Mouse (Mus musculus) gonadal fat pad, adult 2 months (tissue): ENCODE measurements around the gene Jam3. TPM values are rescaled to one million over a fixed set of nuclear protein-coding genes. Genes with fewer than 3 reads are reported as not detected.
"Not testable (repeated sequence)": the region's sequence is repeated elsewhere in the genome, so short reads cannot be mapped to it uniquely, and the experiment has no call there.

Experiments
- DNase-seq: peaks from one replicate; pipeline ENCODE4 v3.0.0-alpha.2; 2012; ENCODE audit warnings: low read depth
- polyA plus RNA-seq: library from polyadenylated mRNA; depleted of rRNA; stranded (reverse); fragments of >200 nt; gene quantifications from 2 replicates; pipeline ENCODE4 v1.2.3, GENCODE M21; 2012

Gene Jam3
- polyA plus RNA-seq, 1 experiment: 16.2 TPM

DNA sequence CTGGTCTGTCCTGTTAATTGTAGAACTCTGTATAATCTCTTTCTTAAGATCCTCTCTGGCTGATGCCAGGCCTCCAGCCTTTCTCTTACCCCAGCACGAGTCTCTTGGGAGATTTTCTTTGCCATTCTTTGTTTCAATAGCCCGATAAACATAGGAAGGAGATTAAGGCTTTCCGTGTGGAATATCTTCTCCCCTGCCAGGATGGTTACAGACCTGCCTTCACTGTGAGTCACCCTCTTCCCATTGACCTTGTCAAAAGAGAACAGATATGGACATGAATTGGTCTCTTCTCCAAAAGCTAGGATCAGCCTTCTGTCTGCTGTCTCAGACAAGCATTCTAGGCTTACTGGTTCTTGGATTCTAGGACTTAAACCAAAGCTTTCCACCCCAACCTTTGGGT, 15.5 kb upstream of the Jam3 start:
- DNase-seq: no peak

- no peak for DNase-seq
Observed at GRCm38 (mm10) chr9:27166981-27167380, 11.8 kb upstream of the Jam3 start.

DNA sequence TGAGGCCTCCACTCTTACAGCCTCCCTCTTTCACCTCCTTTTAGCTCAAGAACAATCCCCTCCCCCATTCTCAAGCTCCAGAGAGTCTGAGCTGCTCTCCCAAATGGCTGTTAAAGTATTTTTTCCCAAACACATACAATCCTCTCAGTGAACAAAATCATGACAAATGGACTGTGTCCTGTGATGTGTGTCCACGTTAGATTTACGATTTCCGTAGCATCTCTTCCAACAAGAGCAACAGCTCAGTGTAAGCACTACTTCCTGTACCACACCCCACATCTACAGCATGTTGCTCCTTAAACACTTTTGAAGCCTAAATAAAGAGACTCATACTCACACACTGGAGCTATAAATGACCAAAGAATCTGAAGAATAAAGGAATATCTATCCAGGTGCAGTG, 10.4 kb upstream of the Jam3 start:
- DNase-seq: no peak

DNA sequence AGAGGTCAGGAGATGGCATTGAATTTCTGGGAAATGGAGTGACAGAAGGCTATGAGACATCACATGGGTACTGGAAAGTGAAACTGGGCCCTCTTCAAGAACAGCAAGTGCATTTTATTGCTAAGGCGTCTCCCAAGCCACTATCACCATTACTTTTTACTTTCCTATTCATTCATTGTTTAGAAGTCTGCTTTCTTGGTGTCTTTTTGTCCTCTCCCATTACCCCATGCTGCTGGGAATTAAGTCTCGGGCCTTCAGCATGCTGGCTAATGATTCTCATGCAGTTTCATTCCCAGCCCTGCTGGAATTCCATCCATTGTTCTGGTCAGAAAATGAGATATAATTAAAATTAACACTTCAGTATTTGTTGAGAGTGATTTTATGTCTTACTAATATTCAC, 9.7 kb upstream of the Jam3 start:
- no peak for DNase-seq

- not testable (repeated sequence) for DNase-seq
Observed at GRCm38 (mm10) chr9:27163661-27164060, 8.4 kb upstream of the Jam3 start.

- no peak for DNase-seq
Observed at GRCm38 (mm10) chr9:27153861-27154260, 1.4 kb downstream of the Jam3 start.

GRCm38 (mm10) chr9:27149836-27150235, 5.4 kb downstream of the Jam3 start:
- DNase-seq: no peak

GRCm38 (mm10) chr9:27148631-27149471, 6.4 kb downstream of the Jam3 start:
- no peak for DNase-seq

GRCm38 (mm10) chr9:27147946-27148345, 7.3 kb downstream of the Jam3 start:
- DNase-seq: no peak

DNA sequence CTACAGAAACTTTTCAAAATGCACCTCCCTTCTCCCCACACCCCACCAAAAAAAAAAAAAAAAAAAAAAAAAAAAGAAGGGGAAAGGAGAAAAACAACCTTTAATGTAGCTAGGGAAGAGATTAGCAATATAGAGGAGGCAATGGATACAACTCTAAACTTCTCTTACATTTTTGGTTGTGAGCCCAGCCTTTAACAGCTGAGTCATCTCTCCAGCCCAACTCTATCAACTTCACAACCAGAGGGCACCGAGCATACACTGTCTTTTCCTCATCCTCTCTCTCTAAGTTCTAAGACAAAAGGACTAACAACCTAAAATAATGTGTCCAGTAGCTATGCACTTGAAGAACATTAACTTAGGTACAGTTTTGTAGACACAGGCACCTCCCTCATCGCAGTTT, 8.4 kb downstream of the Jam3 start:
- no peak for DNase-seq

DNA sequence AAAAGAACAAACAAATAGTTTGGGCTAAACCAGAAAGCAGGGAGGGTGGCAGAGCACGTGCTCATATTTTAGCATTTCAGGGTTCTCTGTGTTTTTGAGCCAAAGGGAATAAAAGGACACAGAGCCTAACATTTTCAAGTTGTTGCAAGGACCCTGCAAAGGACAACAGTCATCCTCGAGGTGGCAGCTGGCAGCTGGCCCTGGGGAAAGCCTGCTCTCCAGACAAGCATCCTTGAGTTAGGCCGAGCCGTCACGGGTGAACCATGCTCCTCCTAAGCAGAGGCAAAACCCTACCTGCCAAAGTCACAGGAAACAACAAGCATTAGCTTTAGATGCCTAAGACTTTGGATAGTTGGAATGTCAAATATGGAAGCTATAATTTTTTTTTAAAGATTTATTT, 10.2 kb downstream of the Jam3 start:
- DNase-seq: no peak

GRCm38 (mm10) chr9:27144271-27144840, 10.9 kb downstream of the Jam3 start:
- no peak for DNase-seq

- DNase-seq: no peak
Observed at GRCm38 (mm10) chr9:27140432-27141065, 14.7 kb downstream of the Jam3 start.

DNA sequence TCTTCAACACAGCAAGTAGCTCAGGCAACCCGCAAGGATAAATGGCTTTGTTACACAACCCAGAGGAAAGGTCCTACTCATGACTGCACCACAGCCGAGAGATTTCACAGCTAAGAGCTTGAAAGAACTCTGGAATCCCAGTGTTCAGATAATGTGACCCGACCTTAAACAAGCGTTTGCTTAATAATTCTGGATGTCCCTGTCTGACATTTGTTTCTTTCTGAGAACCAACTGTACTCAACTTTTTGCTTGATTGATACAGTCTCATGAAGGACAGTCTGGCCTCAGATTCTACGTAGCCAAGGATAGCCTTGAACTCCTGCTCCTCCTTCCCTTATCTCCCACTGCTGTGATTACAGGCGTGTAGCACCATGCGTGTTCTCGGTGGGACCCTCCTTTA, 18.6 kb downstream of the Jam3 start:
- no peak for DNase-seq

- DNase-seq: no peak
Observed at GRCm38 (mm10) chr9:27135372-27135771, 19.8 kb downstream of the Jam3 start.

DNA sequence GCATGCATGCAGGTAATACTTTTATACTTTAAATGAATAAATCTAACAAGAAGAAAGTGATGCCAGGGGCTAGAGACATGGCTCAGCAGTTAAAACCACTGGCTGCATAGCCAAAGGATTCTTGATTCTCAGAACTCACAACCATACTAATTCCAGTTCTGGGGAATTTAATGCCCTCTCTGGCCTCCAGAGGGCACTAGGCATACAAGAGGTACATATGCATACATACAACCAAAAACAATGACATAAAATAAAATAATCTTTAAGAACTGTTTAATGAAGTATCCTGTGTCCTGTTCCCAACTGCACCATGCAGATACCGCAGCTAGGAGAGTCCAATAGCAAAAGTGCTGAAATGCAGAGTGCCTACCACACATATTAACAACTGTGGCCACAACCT, 20.8 kb downstream of the Jam3 start:
- no peak for DNase-seq

DNA sequence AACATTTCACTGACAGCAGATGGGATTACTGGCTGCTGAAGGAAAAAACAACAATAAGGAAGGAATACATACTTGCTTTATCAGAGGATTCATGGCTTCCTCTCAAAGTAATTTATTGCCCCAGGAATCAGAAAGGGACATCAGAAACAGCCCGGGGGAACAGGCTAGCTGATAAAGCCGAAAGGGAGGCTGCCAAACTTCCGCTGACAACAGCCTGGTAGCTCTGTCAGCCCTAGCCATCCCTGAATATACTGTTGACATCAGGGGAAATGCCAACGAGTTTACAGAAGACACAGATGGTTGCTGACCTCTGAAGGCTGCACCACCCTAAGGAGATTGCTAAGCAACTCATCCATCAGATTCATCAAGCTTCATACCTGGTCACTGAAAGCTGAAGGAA, 26.6 kb downstream of the Jam3 start:
- no peak for DNase-seq

DNA sequence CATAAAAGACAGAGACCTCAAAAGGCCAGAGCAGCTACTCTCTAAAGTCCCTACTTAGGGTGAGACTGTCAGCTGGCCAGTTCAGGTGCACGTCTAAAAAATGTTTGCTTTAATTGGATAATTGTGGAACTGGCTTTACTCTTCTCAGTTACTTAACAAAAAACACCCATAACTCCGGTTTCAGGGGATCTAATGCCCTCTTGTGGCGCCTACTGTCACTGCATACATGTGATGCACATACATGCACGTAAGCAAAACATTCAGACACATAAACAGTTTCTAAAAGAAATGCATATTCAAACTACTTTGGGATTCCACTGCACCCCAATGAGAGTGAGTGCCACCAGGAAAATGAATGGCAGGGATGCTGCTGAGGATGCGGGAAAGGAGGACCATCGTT, 28.7 kb downstream of the Jam3 start:
- DNase-seq: no peak

GRCm38 (mm10) chr9:27125450-27125849, 29.8 kb downstream of the Jam3 start:
- DNase-seq: no peak

DNA sequence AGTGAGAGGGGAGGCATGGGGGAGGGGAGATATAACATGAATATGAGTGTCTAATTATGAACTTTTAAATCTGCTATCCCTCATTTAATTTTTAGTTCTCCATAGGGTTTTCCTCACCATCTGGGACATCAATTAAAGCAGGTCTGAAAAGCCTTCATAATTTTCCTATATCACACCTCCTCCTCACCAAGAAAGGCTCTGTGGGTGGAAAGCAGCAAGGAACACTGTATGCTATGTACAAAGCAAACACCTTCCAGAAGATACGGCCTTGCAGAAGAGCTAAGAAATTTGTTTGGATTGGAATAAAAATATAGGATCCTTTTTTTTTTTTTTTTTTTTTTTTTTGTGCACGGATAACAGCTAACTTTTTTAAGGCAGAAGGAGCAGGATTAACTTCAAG, 31.3 kb downstream of the Jam3 start:
- DNase-seq: no peak

DNA sequence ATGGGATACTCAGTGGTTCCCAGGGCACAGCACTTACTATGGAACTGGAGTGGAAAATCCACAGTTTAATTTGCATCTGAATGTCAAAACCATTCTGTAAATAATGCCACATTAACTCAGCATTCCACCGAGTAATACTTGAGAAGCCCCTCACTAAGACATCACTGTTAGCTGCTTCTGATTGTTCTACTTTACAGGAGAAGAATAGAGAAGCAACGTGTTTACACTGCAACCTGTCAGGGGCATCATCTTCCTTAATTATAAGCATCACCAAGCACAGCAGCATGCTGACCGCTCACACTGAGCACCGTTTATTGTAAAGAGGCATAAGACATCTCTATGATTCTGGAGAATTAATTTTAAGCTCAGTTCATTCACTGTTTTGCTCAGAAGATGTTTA, 32.3 kb downstream of the Jam3 start:
- no peak for DNase-seq

DNA sequence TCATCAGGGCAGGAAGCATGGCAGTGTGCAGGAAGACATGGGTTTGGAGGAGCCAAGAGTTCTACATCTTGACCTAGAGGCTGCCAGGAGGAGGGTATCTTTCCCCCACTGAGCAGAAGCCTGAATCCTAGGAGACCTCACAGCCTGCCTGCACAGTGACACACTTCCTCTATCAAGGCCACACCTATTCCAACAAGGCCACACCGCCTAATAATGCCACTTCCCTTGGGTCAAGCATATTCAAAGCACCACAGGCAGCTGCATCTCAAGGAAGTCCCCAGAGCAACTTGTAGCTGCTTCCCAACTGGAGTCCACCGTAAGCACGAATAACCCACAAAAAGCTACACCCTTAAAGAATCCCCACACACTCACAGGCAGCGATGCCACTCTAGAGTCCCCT, 33.1 kb downstream of the Jam3 start:
- DNase-seq: no peak

DNA sequence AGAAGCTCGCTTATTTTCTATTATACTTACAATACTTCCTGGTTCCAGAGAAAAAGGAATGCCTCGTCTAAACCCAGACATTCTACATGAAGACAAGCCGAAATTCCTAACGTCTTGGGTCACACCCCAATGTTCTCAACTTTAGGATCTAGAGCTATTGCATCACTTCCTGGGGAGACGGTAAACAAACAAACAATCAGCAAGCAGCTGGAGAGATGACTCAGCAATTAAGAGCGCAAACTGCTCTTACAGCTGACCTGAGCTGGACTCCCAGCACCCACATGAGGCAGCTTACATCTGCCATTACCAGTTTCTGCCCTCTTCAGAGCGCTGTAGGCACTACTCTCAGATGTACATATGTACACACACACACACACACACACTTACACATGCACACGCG, 34.0 kb downstream of the Jam3 start:
- DNase-seq: no peak
